Mouse (Mus musculus): ENCODE data around the gene Vma21-ps. TPM values are rescaled to one million over a fixed set of nuclear protein-coding genes. Genes with fewer than 3 reads are reported as not detected.
"Not testable (repeated sequence)": the region's sequence is repeated elsewhere in the genome, so short reads cannot be mapped to it uniquely, and the experiment has no call there.

Vma21-ps gene
- total RNA-seq (2014; rRNA removed) (not detected in 2 replicates), polyA plus RNA-seq (2015; fragmentation: Nextera tagmentation; extraction: Ambion mirVana) (not detected in 2 replicates)

DNA sequence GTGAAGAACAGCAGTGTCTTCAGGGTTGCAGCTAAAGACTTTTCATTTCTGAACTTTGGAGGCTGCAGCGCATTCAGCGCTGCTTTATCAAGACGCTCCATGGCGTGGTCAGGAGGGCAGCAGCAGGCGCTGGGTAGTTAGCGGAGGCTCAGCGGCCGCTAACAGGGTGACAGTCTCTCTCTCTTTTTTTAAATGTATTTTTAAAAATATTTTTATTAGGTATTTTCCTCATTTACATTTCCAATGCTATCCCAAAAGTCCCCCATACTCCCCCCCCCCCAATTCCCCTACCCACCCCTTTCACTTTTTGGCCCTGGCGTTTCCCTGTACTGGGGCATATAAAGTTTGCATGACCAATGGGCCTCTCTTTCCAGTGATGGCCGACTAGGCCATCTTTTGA lies at the start of gene Vma21-ps:
Vma21-ps (minus strand) TSS at position 101 of the 400 bp plus-strand sequence.
- not testable (repeated sequence) for H3K27ac ChIP-seq; H3K4me2 ChIP-seq (ENCODE audit: low read depth, low read length); H3K9ac ChIP-seq (replicated peaks; ENCODE audit: low read length); H3K27me3 ChIP-seq (ENCODE audit: insufficient read depth, low read length); DNase-seq (ENCODE audit: low spot score); H3K4me1 ChIP-seq (ENCODE audit: insufficient read depth, low read length); H3K4me3 ChIP-seq (ENCODE audit: low read length); H3K36me3 ChIP-seq (ENCODE audit: insufficient read depth, low read length); ATAC-seq; H3K9me3 ChIP-seq (ENCODE audit: low read length)
- 97% methylated on average over 10 of the region's 10 CpGs for WGBS

GRCm38 (mm10) chr4:52543001-52543400 lies 46.0 kb upstream of the Vma21-ps start:
- Histone ChIP-seq H3K4me2 (ENCODE audit: low read depth, low read length) (no peak overlapping the region), H3K27ac (no peak overlapping the region), H3K4me3 (ENCODE audit: low read length) (no peak overlapping the region), H3K36me3 (ENCODE audit: insufficient read depth, low read length) (no peaks in the 10 kb centered on the region), H3K27me3 (ENCODE audit: insufficient read depth, low read length) (no peaks in the 10 kb centered on the region), H3K9ac (replicated peaks; ENCODE audit: low read length) (no peak overlapping the region), H3K4me1 (ENCODE audit: insufficient read depth, low read length) (no peaks in the 10 kb centered on the region), H3K9me3 (ENCODE audit: low read length) (no peaks in the 10 kb centered on the region)
- ATAC-seq = no peak
- no peak for DNase-seq (ENCODE audit: low spot score)
- 71% methylated on average over 3 of the region's 3 CpGs for whole genome bisulfite sequencing
- no peak for TF ChIP-seq CTCF (IDR thresholded peaks at IDR 0.05; ENCODE audit: low read depth)

GRCm38 (mm10) chr4:52530636-52531035 lies 33.6 kb upstream of the Vma21-ps start:
- no peaks in the 10 kb centered on the region for H3K4me1 ChIP-seq (ENCODE audit: insufficient read depth, low read length)
- 81% methylated on average over 2 of the region's 2 CpGs for WGBS
- H3K27me3 ChIP-seq (ENCODE audit: insufficient read depth, low read length) = no peaks in the 10 kb centered on the region
- no peak for DNase-seq (ENCODE audit: low spot score)
- H3K9me3 ChIP-seq (ENCODE audit: low read length) = no peaks in the 10 kb centered on the region
- H3K36me3 ChIP-seq (ENCODE audit: insufficient read depth, low read length) = no peaks in the 10 kb centered on the region
- H3K9ac ChIP-seq (replicated peaks; ENCODE audit: low read length) = no peak overlapping the region
- no peak overlapping the region for H3K4me3 ChIP-seq (ENCODE audit: low read length)
- no peak for ATAC-seq
- no peak overlapping the region for H3K4me2 ChIP-seq (ENCODE audit: low read depth, low read length)
- no peak for TF ChIP-seq CTCF (IDR thresholded peaks at IDR 0.05; ENCODE audit: low read depth)
- no peak overlapping the region for H3K27ac ChIP-seq

DNA sequence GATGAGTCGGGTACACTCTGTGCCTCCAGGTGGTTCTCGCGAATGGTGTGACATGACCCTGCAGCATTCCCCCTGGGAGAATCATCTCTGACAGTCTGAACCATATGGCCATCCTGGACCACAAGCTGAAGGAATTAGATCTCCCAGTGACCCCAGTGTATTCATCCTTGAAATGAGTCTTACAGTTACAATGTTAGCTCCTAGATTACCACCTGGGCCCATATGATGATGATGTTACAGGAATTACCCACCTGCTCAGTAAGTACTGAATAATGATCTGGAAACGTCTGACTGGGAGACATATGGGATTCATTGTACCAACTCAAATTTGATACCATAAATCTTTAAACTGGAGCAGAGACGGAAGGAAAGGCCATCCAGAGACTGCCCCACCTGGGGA lies 29.4 kb upstream of the Vma21-ps start:
- no peak overlapping the region for H3K4me3 ChIP-seq (ENCODE audit: low read length)
- no peaks in the 10 kb centered on the region for H3K27me3 ChIP-seq (ENCODE audit: insufficient read depth, low read length)
- H3K4me1 ChIP-seq (ENCODE audit: insufficient read depth, low read length) = no peaks in the 10 kb centered on the region
- no peak overlapping the region for H3K27ac ChIP-seq
- no peak overlapping the region for H3K4me2 ChIP-seq (ENCODE audit: low read depth, low read length)
- WGBS = 60% methylated on average over 5 of the region's 5 CpGs
- H3K36me3 ChIP-seq (ENCODE audit: insufficient read depth, low read length) = no peaks in the 10 kb centered on the region
- no peaks in the 10 kb centered on the region for H3K9me3 ChIP-seq (ENCODE audit: low read length)
- DNase-seq (ENCODE audit: low spot score) (no peak), ATAC-seq (peak; percentile 51; the same call in 1 of the 2 replicates)
- TF ChIP-seq CTCF (IDR thresholded peaks at IDR 0.05; ENCODE audit: low read depth) = no peak
- H3K9ac ChIP-seq (replicated peaks; ENCODE audit: low read length) = no peak overlapping the region

- no peak overlapping the region for H3K4me2 ChIP-seq (ENCODE audit: low read depth, low read length)
- no peaks in the 10 kb centered on the region for H3K4me1 ChIP-seq (ENCODE audit: insufficient read depth, low read length)
- WGBS = 83% methylated on average over 5 of the region's 5 CpGs
- H3K27ac ChIP-seq = no peak overlapping the region
- TF ChIP-seq CTCF (IDR thresholded peaks at IDR 0.05; ENCODE audit: low read depth) = no peak
- no peak overlapping the region for H3K4me3 ChIP-seq (ENCODE audit: low read length)
- ATAC-seq (no peak), DNase-seq (ENCODE audit: low spot score) (no peak)
- H3K27me3 ChIP-seq (ENCODE audit: insufficient read depth, low read length) = no peaks in the 10 kb centered on the region
- no peaks in the 10 kb centered on the region for H3K9me3 ChIP-seq (ENCODE audit: low read length)
- H3K36me3 ChIP-seq (ENCODE audit: insufficient read depth, low read length) = no peaks in the 10 kb centered on the region
- no peak overlapping the region for H3K9ac ChIP-seq (replicated peaks; ENCODE audit: low read length)
Observed at GRCm38 (mm10) chr4:52519301-52519700, 22.3 kb upstream of the Vma21-ps start.

DNA sequence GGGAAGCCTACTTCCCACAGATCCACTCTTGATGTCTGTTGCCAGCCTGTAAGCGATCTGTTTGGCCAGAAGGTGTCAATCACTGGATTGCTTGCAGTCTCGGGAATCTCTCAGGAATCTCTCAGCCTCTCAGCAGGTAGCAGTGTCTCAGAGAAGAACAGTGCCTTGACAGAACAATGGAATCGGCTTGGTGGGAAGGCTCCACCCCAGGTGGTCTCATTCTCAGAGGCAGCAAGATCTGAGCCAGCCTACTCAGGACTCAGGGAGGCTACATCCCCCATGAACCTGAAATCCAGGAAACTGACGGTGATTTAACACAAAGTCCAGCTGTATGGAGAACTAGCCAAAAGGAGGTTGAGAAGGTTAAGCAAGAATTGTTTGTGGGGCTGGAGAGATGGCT lies 20.5 kb upstream of the Vma21-ps start:
- no peak overlapping the region for H3K4me2 ChIP-seq (ENCODE audit: low read depth, low read length)
- DNase-seq (ENCODE audit: low spot score) = no peak
- no peaks in the 10 kb centered on the region for H3K4me1 ChIP-seq (ENCODE audit: insufficient read depth, low read length)
- no peaks in the 10 kb centered on the region for H3K9me3 ChIP-seq (ENCODE audit: low read length)
- H3K27me3 ChIP-seq (ENCODE audit: insufficient read depth, low read length) = no peaks in the 10 kb centered on the region
- TF ChIP-seq CTCF (IDR thresholded peaks at IDR 0.05; ENCODE audit: low read depth) = no peak
- WGBS = 12% methylated on average over 4 of the region's 4 CpGs
- no peak overlapping the region for H3K4me3 ChIP-seq (ENCODE audit: low read length)
- no peak overlapping the region for H3K9ac ChIP-seq (replicated peaks; ENCODE audit: low read length)
- no peaks in the 10 kb centered on the region for H3K36me3 ChIP-seq (ENCODE audit: insufficient read depth, low read length)
- ATAC-seq = no peak
- H3K27ac ChIP-seq = no peak overlapping the region

GRCm38 (mm10) chr4:52487486-52487885 lies 9.6 kb downstream of the Vma21-ps start:
- 77% methylated on average over 4 of the region's 4 CpGs for WGBS
- ATAC-seq = no peak
- Histone ChIP-seq H3K4me3 (ENCODE audit: low read length) (no peak overlapping the region), H3K27me3 (ENCODE audit: insufficient read depth, low read length) (no peaks in the 10 kb centered on the region), H3K9ac (replicated peaks; ENCODE audit: low read length) (no peak overlapping the region), H3K27ac (no peak overlapping the region), H3K9me3 (ENCODE audit: low read length) (no peaks in the 10 kb centered on the region), H3K4me1 (ENCODE audit: insufficient read depth, low read length) (no peaks in the 10 kb centered on the region), H3K4me2 (ENCODE audit: low read depth, low read length) (no peak overlapping the region), H3K36me3 (ENCODE audit: insufficient read depth, low read length) (no peaks in the 10 kb centered on the region)
- TF ChIP-seq CTCF (IDR thresholded peaks at IDR 0.05; ENCODE audit: low read depth) = no peak
- DNase-seq (ENCODE audit: low spot score) = peak; percentile 8

Data from hindbrain, postnatal 0 days (tissue).